Mouse (Mus musculus) CH12.LX (cell line): ENCODE measurements around the gene Nfic.

ENCODE experiments used
- ETS1 ChIP-seq: conservative IDR thresholded peaks from 2 replicates; pipeline ENCODE4 v1.6.1; 2012; ENCODE audit warnings: low read depth, mild to moderate bottlenecking, inconsistent platforms, low read length, improper control_type of control experiment, moderate library complexity
- POLR2A ChIP-seq: IDR thresholded peaks from 2 replicates; pipeline ENCODE4 v1.6.1; 2011; ENCODE audit warnings: low read depth, mild to moderate bottlenecking, improper control_type of control experiment, low read length
- RAD21 ChIP-seq: IDR thresholded peaks from 2 replicates; pipeline ENCODE4 v1.6.1; 2011; ENCODE audit warnings: low read depth, mild to moderate bottlenecking, low read length, improper control_type of control experiment, moderate library complexity
- TCF12 ChIP-seq: IDR thresholded peaks from 2 replicates; pipeline ENCODE4 v1.6.1; 2014; ENCODE audit warnings: low read depth, mild to moderate bottlenecking, inconsistent platforms, low read length, improper control_type of control experiment

GRCm38 (mm10) chr10:81451365-81451745 lies 4.1 kb downstream of the Nfic start:
- TF ChIP-seq POLR2A (no peak), ETS1 (no peak), TCF12 (no peak), RAD21 (no peak)
